Mouse (Mus musculus) NIH3T3 (cell line): ENCODE data around the gene Noct.
A peak's percentile ranks its signal among the peaks of the same experiment; 100 is the strongest.
"Not testable (repeated sequence)": the region's sequence is repeated elsewhere in the genome, so short reads cannot be mapped to it uniquely, and the experiment has no call there.

Experiments
- DNase-seq: peaks from one replicate; pipeline ENCODE4 v3.0.0-alpha.2; 2012; ENCODE audit warnings: low read depth

The Noct gene

DNA sequence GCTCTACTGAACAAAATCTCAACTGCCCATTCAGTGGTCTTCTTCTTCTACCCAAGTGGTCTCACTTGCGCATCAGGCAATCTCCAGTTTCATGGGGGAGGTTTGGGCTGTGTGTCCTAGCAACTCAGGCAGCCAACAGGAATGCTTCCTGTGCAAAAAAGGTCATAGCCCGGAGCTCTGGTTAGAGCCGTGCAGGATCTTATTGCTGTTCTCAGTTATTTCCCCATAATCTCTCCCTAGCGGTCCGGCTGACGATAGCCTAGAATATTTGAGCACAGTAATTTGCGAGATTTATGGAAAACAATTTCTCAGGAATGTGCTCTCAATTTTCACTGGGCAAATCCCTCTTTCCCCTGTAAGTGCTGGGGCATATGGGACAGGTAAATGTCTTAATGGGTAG lies 17.7 kb upstream of the Noct start:
- DNase-seq: no peak

DNA sequence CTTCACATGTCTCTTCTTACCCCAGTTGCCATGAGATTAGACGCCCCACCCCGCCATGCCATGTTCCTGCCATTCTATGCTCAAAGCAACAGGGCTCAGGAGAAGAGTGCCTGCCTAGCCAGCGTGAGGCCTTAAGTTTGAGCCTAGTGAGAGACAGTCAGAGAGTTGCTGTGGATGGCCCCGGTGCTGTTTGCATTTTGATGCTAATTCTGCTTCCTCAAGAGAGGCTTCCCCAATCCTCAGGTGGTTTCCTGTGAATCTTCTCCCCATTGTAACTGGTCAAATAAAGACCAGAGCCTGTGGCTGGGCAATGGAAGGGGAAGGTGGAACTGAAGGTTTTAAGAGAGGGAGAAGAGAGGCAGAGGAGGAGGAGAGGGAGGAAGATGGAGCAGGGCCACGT lies 15.6 kb upstream of the Noct start:
- no peak for DNase-seq

DNA sequence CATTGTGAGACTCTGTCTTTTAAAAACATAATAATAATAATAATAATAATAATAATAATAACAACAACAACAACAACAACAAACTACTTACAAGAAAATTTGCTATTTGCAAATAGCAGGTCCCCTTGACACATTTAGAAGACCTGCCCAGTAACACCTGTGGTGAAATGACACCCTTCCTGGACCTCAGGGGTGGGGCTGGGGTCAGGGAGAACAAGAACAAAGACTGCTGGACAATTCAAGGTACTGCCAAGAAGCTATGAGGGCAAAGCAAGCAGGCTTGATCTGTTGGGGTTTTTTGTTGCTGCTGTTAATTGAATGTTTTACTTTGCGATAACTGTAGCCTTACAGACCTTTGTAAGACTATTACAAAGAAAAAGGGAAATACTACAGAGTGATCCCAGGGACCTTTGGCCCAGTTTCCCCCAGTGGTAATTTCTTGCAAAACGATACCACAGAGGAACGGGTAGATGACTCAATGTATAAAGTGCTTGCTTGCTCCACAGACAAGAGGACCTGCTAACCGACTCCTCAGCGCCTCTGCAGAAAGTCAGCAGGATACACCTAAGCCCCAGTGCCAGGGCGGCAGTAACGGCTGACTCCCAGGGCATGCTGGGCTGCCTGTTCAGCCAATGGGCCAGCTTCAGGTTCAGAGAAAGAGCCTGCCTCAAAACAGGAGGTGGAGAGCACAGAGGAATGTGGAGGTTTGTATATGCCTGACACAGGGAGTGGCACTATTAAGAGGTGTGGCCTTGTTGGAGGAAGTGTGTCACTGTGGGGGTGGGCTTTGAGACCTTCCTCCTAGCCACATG lies 14.5 kb upstream of the Noct start:
- DNase-seq: peak; percentile 62

DNA sequence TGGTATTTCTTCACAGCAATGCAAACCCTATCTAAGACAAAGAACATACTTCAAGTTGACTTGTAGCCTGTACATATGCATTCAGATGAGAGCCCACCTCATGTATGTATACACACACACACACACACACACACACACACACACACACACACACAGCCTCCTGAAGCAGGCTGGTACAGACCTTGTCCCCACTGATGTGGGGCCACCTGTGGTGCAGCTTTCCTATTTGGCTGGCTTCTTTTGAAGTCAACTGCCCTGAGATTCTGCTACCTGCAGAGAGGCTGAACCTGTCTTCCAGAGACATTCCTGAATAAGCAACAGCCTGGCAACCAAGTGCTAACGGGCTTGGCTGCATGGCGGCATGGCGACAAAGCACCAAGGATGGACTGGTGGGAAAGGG lies 13.8 kb upstream of the Noct start:
- DNase-seq: no peak

DNA sequence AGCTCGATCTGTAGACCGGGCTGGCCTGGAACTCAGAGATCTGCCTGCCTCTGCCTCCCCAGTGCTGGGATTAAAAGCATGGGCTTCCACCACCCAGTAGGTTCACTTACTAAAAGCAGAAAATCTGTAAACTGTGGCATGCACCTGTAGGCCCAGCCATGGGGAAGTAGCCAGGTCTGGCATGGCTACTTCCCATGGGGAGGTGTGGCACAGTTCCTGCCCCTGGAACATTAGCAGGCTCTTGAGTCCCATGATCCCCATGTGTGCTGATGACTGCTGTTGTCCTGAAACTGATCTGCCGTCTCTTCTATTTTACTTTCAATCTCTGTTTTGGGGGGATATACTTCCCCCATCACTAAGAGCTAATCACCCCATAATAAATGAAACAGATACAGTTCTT lies 11.1 kb upstream of the Noct start:
- DNase-seq: no peak

DNA sequence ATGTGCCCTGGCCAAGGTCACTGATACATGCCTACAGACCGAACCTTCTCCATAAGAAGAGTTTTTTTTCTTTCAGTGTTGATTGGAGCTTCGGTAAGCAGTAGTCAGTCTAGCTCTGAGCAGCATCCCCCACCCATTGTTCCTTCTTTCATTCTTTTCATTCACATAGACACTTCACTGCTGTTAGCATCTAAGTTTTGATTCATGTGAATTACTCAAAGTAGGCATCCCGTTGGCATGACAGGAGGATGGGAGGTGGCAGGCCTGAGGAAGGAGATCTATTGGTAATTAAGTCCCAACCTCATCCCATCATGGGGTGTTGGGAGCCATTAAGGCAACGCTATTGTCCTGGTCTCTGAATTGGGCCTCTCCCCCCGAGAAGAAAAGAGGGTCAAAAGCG lies 8.6 kb upstream of the Noct start:
- DNase-seq: no peak

DNA sequence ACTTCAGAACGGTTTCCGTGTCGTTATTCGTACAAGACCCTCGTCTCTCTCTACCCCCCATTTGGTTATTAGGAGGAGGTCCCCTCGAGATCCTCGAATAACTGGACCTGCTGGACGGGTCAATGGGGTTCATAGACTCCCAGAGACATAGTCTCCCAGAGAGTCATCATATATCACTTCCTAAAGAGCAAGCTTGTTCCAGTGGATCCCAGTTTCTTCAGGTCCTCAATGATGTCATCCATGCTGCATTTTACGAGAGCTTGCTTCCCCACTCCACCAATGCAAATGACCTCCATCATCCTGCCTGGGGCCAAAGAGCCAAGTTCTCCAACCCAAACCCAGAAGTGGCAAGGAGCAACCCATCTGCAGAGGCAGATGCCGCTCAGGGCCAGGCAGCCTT lies 7.9 kb upstream of the Noct start:
- not testable (repeated sequence) for DNase-seq

DNA sequence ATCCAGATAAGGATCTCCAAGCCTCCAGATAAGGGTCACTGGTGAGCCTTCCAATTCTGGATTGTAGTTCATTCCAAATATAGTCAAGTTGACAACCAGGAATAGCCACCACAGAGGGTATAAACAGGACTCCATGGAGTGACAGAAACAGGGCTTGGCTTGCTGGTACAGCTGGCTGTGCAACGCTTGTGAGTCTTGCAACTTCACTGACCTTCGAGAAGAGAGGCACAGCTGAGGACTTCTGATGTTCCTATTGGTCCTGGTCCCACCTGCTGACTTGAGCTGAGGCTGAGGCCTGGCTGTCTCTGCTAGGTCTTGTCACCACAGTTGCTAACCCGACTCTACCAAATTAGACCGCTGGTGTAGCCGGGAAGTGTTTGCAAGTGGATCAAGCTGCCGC lies 5.9 kb upstream of the Noct start:
- DNase-seq: not testable (repeated sequence)

DNA sequence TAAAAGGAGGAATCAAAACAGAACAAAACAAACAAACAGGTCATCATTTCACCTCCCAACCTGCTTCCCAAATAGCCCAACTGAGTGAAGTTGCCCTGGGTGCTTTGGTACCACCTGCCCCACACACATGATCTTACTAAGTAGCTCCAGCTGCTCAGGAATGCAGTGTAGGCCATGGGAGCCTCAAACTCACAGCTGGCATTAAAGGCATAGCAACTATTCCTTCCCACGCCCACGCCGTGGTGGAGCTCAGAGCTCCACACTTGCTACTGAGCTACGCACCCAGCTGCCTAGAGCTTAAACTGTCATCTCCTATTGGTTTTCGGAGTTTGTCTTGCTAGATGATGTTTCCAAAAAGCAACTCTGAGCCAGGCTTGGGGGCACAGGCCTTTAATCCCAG lies 5.0 kb upstream of the Noct start:
- no peak for DNase-seq

DNA sequence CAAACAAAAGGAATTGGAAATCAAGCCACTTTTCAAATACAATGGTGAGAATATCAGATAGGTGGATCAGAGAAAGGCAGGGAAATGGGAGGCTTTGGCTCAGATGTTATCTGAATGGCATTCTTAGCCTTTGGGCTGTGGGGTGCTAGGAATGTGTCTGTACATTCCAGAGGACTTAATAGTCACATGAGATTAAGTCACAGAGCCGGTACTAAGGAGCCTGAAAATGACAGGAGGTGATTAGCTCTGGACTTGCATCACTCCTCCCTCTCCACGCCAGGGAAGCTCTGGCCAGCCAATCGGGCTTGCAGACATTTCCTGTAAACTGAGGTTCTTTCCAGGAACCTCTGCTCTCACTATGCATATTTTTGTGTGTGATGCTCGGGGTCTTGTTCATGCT lies 3.4 kb upstream of the Noct start:
- DNase-seq: no peak

DNA sequence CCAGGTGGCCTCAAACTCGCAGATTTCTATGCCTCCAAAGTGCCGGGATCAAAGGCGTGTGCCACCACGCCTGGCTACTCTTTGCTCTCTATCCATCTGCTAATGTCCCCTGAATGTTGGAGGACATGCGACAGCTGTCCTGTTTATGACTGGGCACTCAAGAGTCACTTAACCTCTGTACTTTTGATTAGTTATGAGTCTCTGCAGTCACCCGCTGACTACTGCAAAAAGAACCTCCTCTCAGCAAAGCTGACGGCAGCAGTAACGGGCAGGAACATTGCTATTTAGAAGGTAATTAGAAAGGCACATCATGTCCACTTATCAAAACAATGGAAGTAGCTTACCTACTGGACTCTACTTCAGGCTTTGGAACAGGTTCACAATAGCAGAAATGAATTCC lies 2.4 kb upstream of the Noct start:
- DNase-seq: no peak

DNA sequence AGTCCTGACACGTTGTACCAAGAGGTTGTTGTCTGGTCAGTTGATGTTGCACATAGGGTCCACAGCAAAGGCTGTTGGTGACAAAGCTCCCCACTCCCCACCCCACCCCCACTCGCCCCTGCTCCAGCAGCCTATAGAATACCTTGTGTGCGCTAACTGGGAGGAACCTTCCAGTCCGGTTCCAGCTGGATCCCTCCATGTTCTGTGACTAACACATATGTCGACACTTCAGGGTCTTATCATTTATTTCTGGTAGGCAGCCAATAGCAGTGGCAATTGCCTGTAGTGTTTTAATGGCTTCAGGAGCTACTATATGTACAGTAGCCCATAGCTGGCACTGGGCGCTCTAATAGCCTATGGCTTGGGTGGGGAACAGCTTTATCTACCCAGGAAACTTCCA lies 1.9 kb upstream of the Noct start:
- DNase-seq: peak; percentile 62

DNA sequence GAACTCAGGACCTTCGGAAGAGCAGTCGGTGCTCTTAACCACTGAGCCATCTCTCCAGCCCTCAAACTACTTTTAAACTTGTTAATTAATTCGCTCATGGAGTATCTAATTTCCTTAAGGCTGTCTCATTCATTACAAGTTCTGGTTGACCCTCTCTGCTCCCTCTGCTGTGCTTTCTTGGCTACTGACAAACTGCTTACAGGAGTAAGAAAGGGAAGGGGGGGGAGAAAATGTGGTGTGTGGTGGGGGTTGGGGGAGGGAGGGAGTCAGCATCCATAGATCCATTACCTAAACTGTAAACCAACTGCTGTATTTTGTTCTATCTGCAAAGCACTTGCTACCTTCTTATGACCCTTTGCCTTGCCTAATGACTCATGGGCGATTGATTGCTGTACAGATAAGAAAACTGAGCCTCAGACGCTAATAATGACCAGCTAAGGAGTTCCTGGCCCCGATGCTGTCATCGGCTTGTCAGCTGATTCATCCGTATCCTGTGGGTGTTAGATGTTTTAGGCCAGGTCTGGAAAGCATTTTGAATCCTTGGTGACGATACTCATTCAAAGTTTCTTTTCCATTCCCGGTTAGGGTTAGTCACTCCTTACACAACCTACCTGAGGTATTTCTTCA lies 1.3 kb upstream of the Noct start:
- peak; percentile 80 for DNase-seq

DNA sequence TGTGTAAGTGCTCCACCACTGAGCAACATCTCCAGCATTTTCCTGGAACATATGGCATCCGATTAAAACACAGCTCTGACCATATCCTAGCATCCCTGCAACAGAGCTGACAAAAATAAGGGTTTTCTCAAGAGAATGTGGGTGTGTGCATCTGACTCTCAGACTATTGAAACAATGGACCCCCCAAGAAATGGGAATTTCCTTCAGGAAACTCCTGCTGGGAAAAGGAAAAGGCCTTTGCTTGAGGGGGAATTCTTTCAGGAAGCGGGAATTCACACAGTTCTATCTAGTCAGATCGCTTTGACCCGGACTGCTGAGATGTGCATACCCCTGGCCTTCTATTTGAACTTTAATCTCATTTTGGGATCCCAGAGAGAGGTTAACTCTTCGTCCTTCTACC lies 691 bp upstream of the Noct start:
- no peak for DNase-seq

DNA sequence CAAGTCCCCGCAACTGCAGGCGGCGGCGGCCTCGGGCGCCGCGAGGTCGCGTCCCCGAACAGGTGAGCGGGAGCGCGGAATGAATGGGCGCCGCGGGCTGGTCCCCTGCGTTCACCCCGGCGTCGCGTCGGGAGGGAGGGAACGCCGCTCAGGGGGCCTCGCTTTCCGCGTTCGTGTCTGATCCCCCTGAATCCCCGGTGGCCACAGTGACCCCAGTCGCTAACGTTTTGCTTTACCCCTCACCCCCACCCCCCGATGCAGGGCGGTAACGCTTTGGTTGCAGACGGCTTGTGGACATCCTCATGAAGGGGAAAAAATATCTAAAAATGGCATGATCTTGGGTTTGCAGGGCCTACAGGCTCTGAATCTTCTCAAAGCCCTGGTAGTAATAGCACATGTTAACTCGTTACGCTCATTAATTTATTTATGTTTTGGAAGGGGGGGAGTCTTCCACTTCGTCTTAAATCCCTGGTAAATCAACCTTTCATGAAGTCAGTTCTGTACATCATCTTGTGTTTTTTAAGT lies 1.0 kb downstream of the Noct start:
- DNase-seq: no peak

DNA sequence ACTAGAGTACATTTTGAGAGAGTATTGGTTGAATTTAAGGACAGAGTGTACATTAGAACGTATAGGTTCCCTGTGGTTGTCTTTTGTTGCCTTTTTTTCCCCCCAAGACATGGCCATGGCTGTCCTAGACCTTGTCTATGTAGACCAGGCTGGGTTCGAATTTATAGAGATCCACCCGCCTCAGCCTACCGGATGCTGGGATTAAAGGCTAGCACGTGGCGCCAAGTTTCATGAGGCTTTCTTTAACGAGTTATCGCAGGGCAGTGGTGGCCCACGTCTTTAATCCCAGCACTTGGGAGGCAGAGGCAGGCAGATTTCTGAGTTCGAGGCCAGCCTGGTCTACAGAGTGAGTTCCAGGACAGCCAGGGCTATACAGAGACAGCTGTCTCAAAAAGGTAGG lies 1.7 kb downstream of the Noct start:
- no peak for DNase-seq

DNA sequence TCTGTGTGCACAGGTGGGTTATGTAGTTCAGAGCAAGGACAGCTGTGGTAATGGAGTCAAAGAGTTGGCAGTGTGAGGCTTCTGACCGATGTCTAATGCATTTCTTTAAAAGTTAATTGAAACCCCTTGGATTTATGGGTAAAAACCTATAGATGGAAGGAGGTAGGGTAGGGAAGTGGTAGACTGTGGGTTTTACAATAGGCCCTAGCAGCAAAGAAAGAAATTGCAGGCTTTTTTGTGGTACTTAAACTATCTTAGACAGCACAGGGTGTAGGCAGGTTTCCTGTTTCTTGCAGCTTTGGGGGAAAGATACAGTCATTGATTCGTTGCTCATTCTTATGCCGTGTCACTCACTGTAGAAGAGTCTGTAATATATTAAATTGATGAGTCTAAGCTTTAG lies 2.4 kb downstream of the Noct start:
- no peak for DNase-seq

DNA sequence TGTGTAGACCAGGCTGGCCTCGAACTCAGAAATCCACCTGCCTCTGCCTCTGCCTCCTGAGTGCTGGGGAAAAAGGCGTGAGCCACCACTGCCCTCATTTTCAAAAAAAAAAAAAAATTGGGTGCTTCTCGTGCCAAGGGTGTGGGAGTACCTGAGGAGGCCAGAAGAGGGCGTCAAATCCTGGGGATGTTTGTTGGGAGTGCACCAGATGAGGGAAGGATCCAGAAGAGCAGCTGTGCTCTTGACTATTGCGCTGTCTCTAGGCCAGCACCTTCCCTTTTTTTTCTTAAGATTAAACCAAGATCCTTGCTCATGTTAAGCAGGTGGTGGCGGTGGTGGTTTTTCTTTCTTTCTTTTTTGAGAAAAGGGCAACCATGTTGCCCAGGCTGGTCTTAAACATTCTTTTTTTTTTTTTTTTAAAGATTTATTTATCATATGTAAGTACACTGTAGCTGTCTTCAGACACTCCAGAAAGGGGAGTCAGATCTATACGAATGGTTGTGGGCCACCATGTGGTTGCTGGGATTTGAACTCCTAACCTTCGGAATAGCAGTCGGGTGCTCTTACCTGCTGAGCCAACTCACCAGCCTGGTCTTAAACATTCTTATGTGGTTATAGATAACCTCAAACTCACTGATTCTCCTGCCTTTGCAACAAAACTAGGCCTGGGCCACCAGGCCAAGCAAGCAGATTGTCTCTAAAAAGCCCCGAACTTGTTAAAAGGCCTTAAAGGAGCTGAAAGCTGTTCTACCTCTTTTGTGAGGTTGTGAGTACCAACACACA lies 4.0 kb downstream of the Noct start:
- DNase-seq: peak; percentile 64

DNA sequence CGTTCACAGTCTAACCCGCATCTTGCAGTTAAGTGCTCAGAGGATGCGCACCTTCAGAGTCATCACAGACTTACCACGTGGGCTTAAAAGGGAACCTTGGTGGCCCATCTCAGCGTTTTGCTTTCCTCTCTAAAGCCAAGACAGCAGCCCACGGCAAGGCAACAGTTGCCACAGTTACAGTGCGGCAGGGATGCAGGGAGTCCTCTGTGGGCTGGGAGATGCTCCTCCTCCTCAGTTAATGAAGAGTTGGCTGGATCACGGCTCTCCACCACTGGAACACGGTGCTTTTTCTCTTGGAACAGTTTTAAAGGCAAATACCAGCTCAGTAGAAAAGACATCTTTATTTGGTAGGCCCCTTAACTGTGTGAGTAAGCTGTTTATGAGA lies 4.6 kb downstream of the Noct start:
- no peak for DNase-seq

DNA sequence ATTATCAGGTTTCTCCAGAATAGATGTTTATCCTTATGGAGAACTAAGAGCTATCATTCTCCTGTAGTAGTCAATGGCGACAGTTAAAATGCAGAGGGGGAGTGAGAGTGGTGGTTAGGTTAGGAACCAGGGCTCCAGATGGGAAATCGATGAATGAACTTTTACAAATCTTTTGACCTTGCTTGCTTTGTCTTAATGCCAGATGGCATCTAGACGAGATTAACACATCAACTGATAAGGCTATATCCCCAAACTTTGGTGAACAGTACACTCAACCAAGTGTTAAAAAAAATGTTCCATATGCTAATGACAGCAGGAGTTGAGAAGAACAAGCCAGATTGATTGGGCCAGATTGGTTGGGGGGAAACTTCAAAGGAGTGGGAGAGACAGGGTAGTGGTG lies 5.0 kb downstream of the Noct start:
- DNase-seq: no peak

DNA sequence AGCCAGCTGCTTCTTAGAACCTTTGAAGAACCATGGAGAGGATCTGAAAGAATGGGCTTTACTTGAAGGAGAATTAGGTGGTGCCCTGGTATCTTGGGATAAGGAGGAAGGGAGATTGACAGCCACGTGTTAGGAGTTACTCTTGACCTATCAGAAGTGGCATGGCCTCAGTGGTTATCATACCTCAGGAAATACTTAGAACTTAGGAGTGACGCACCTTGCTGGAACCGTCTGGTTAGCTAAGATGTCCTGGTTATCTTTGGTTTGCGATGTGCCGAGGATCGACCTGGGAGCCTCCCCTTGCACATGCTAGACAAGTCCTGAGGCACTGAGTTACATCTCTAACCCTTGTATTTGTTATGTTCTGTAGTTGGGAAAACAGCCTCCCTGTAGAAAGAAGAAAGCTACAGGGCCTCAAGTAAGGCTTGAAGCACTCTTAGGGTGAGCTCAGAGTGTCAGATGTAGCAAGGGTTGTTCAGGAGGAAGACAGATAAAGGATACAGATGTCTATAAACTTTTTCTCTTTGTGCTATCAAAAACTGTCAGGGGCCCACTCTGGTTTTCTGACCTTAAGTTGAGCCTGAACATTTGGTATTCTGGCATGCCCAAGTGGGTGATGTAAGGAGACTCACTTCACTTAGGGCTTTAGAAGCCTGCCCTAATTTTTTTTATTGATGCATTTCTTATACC lies 6.0 kb downstream of the Noct start:
- DNase-seq: no peak

DNA sequence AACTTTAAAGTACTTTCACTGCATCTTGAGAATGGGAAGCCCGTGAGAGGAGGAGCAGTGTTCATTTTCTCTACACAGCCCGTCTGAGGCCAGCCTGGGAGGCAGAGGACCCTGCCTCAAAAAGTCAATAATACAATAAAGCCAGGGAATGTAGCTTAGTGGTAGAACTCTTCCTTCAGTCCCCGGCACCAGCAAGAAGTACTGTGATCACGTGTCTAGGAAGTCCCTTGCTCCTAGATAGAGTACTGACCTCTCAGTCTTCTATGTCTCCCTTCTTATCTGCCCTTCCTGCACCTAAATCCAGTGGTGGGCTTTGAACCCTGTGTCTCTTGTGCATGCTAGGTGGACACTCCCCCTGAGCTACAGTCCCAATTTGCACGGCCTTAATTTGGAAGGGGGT lies 6.6 kb downstream of the Noct start:
- no peak for DNase-seq
